Mouse (Mus musculus): ENCODE measurements at regions not wholly inside any gene's neighbourhood (a gene's known extent, or its start where the extent isn't known, plus 50 kb on each side); places are given as distances from the start of the nearest gene placed in this dataset.
"Not testable (repeated sequence)": the region's sequence is repeated elsewhere in the genome, so short reads cannot be mapped to it uniquely, and the experiment has no call there.

DNA sequence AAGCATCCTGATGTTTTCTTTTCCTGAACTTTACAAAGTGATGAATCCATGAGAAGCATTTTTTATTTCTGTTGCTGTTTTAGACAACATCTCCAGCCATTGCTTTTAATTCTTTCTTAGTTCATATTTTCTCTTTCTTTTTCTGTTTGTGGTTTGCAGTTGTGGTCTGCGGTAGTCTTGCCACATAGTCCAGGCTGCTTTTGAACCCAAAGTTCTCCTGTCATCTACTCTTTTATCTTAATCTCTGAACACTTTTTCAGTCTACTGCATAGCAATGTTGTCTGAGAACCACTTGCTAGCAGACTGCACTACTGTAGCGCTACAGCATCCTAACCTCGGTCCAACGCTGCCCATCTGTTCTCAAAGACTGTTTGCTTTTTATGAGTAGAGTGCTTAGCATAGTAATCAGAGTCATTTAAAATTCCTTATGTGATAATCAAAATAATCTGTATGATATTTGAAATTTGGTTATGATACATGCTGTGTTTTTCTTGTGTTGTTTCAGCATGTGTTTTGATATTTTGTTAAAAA lies 177.0 kb downstream of the Plppr4 start:
- no peak for ATAC-seq (ENCODE audit: insufficient number of reproducible peaks, insufficient read depth, low FRiP score, low read depth)
- no peaks in the 10 kb centered on the region for H3K36me3 ChIP-seq (ENCODE audit: control insufficient read depth, insufficient read depth, low read length)
- no peaks in the 10 kb centered on the region for H3K27me3 ChIP-seq (ENCODE audit: control insufficient read depth, insufficient read depth, low read length)
- H3K4me1 ChIP-seq (ENCODE audit: control insufficient read depth in 2 of 2, insufficient read depth in 2 of 2, low read length in 2 of 2): no peaks in the 10 kb centered on the region
- no peak overlapping the region for H3K27ac ChIP-seq (replicated peaks in 1 of 2; ENCODE audit: control insufficient read depth in 1 of 2, insufficient read depth in 1 of 2, low read depth in 2 of 2, low read length in 2 of 2)
- H3K4me2 ChIP-seq (ENCODE audit: low read length): no peak overlapping the region
- H3K9ac ChIP-seq (ENCODE audit: low read length): no peak overlapping the region
- H3K4me3 ChIP-seq (ENCODE audit: control insufficient read depth in 1 of 2, insufficient read depth in 1 of 2, low read depth in 1 of 2, low read length in 2 of 2): no peak overlapping the region
- H3K9me3 ChIP-seq (ENCODE audit: control insufficient read depth, low read length): 0 out of 2 replicates have a peak, but pooled peaks cover 3% of the 10 kb centered on the region
- WGBS: 96% methylated on average over 4 of the region's 4 CpGs

DNA sequence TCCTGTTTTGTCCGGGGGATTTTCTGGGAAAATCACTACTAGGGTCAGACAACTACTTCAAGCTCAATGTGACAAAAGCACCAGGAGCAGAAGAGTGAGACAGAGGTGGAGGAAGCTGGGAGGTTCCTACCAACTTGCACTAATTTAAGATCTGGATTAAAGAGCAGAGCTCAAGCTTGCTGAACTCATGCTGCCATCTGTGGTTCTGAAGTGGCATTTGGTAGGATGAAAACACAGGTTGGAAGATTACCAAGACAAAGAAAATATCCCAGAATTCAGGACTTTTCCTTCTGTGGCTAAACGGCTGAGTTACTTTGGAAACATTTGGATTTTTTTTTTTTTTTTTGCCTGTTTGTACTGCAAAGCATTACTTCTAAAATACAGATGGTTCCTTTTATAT lies 190.9 kb downstream of the Plppr4 start:
- WGBS: 75% methylated on average over 2 of the region's 2 CpGs

GRCm38 (mm10) chr3:117163046-117163445 lies 194.3 kb upstream of the Palmd start:
- 0 out of 4 replicates have a peak overlapping the region, but pooled peaks of 1 of the 2 experiments have one; percentile 14 for H3K27ac ChIP-seq (replicated peaks in 1 of 2; ENCODE audit: control insufficient read depth in 1 of 2, insufficient read depth in 1 of 2, low read depth in 2 of 2, low read length in 2 of 2)
- no peak for ATAC-seq (ENCODE audit: insufficient number of reproducible peaks, insufficient read depth, low FRiP score, low read depth)
- peaks cover 2 to 7% of the 10 kb centered on the region in 2 experiments; a peak in 1 of 4 replicates for H3K4me1 ChIP-seq (ENCODE audit: control insufficient read depth in 2 of 2, insufficient read depth in 2 of 2, low read length in 2 of 2)
- 4% methylated on average over 1 of the region's 1 CpGs for WGBS
- H3K9ac ChIP-seq (ENCODE audit: low read length): no peak overlapping the region
- H3K9me3 ChIP-seq (ENCODE audit: control insufficient read depth, low read length): no peaks in the 10 kb centered on the region
- H3K36me3 ChIP-seq (ENCODE audit: control insufficient read depth, insufficient read depth, low read length): no peaks in the 10 kb centered on the region
- no peak overlapping the region for H3K4me2 ChIP-seq (ENCODE audit: low read length)
- no peaks in the 10 kb centered on the region for H3K27me3 ChIP-seq (ENCODE audit: control insufficient read depth, insufficient read depth, low read length)
- H3K4me3 ChIP-seq (ENCODE audit: control insufficient read depth in 1 of 2, insufficient read depth in 1 of 2, low read depth in 1 of 2, low read length in 2 of 2): no peak overlapping the region

More for the DNA sequence above, 190.9 kb downstream of the Plppr4 start:
- Histone ChIP-seq H3K4me3 (ENCODE audit: control insufficient read depth in 1 of 2, insufficient read depth in 1 of 2, low read depth in 1 of 2, low read length in 2 of 2) (no peak overlapping the region), H3K27me3 (ENCODE audit: control insufficient read depth, insufficient read depth, low read length) (no peaks in the 10 kb centered on the region), H3K9me3 (ENCODE audit: control insufficient read depth, low read length) (peaks cover 2% of the 10 kb centered on the region; the same call in 1 of the 2 replicates), H3K27ac (replicated peaks in 1 of 2; ENCODE audit: control insufficient read depth in 1 of 2, insufficient read depth in 1 of 2, low read depth in 2 of 2, low read length in 2 of 2) (no peak overlapping the region), H3K4me2 (ENCODE audit: low read length) (no peak overlapping the region), H3K9ac (ENCODE audit: low read length) (no peak overlapping the region), H3K4me1 (ENCODE audit: control insufficient read depth in 2 of 2, insufficient read depth in 2 of 2, low read length in 2 of 2) (no peaks in the 10 kb centered on the region), H3K36me3 (ENCODE audit: control insufficient read depth, insufficient read depth, low read length) (no peaks in the 10 kb centered on the region)
- ATAC-seq (ENCODE audit: insufficient number of reproducible peaks, insufficient read depth, low FRiP score, low read depth): no peak

- H3K36me3 ChIP-seq (ENCODE audit: control insufficient read depth, insufficient read depth, low read length); ATAC-seq (ENCODE audit: insufficient number of reproducible peaks, insufficient read depth, low FRiP score, low read depth): not testable (repeated sequence)
- 93% methylated on average over 3 of the region's 3 CpGs for WGBS
Measured at GRCm38 (mm10) chr3:117160689-117161088, 191.9 kb upstream of the Palmd start.

GRCm38 (mm10) chr3:117155274-117155673 lies 186.5 kb upstream of the Palmd start:
- H3K9me3 ChIP-seq (ENCODE audit: control insufficient read depth, low read length): no peaks in the 10 kb centered on the region
- WGBS: 80% methylated on average over 6 of the region's 6 CpGs
- no peaks in the 10 kb centered on the region for H3K36me3 ChIP-seq (ENCODE audit: control insufficient read depth, insufficient read depth, low read length)
- no peak for ATAC-seq (ENCODE audit: insufficient number of reproducible peaks, insufficient read depth, low FRiP score, low read depth)
- H3K27ac ChIP-seq (replicated peaks in 1 of 2; ENCODE audit: control insufficient read depth in 1 of 2, insufficient read depth in 1 of 2, low read depth in 2 of 2, low read length in 2 of 2): no peak overlapping the region
- no peak overlapping the region for H3K9ac ChIP-seq (ENCODE audit: low read length)
- no peaks in the 10 kb centered on the region for H3K27me3 ChIP-seq (ENCODE audit: control insufficient read depth, insufficient read depth, low read length)
- peaks cover 0 to 4% of the 10 kb centered on the region in 2 experiments; a peak in 3 of 4 replicates for H3K4me1 ChIP-seq (ENCODE audit: control insufficient read depth in 2 of 2, insufficient read depth in 2 of 2, low read length in 2 of 2)
- no peak overlapping the region for H3K4me2 ChIP-seq (ENCODE audit: low read length)
- no peak overlapping the region for H3K4me3 ChIP-seq (ENCODE audit: control insufficient read depth in 1 of 2, insufficient read depth in 1 of 2, low read depth in 1 of 2, low read length in 2 of 2)

More at GRCm38 (mm10) chr3:117160689-117161088, 191.9 kb upstream of the Palmd start:
- not testable (repeated sequence) for H3K27ac ChIP-seq (replicated peaks in 1 of 2; ENCODE audit: control insufficient read depth in 1 of 2, insufficient read depth in 1 of 2, low read depth in 2 of 2, low read length in 2 of 2); H3K9ac ChIP-seq (ENCODE audit: low read length); H3K4me2 ChIP-seq (ENCODE audit: low read length); H3K4me1 ChIP-seq (ENCODE audit: control insufficient read depth in 2 of 2, insufficient read depth in 2 of 2, low read length in 2 of 2); H3K4me3 ChIP-seq (ENCODE audit: control insufficient read depth in 1 of 2, insufficient read depth in 1 of 2, low read depth in 1 of 2, low read length in 2 of 2); H3K9me3 ChIP-seq (ENCODE audit: control insufficient read depth, low read length); H3K27me3 ChIP-seq (ENCODE audit: control insufficient read depth, insufficient read depth, low read length)

GRCm38 (mm10) chr3:117153011-117153473 lies 184.3 kb upstream of the Palmd start:
- Histone ChIP-seq H3K27ac (replicated peaks in 1 of 2; ENCODE audit: control insufficient read depth in 1 of 2, insufficient read depth in 1 of 2, low read depth in 2 of 2, low read length in 2 of 2) (no peak overlapping the region), H3K36me3 (ENCODE audit: control insufficient read depth, insufficient read depth, low read length) (no peaks in the 10 kb centered on the region), H3K9me3 (ENCODE audit: control insufficient read depth, low read length) (no peaks in the 10 kb centered on the region), H3K4me1 (ENCODE audit: control insufficient read depth in 2 of 2, insufficient read depth in 2 of 2, low read length in 2 of 2) (peaks cover 0 to 4% of the 10 kb centered on the region in 2 experiments; a peak in 3 of 4 replicates), H3K4me3 (ENCODE audit: control insufficient read depth in 1 of 2, insufficient read depth in 1 of 2, low read depth in 1 of 2, low read length in 2 of 2) (no peak overlapping the region), H3K4me2 (ENCODE audit: low read length) (no peak overlapping the region), H3K27me3 (ENCODE audit: control insufficient read depth, insufficient read depth, low read length) (no peaks in the 10 kb centered on the region), H3K9ac (ENCODE audit: low read length) (no peak overlapping the region)
- ATAC-seq (ENCODE audit: insufficient number of reproducible peaks, insufficient read depth, low FRiP score, low read depth): no peak
- WGBS: 59% methylated on average over 2 of the region's 2 CpGs

DNA sequence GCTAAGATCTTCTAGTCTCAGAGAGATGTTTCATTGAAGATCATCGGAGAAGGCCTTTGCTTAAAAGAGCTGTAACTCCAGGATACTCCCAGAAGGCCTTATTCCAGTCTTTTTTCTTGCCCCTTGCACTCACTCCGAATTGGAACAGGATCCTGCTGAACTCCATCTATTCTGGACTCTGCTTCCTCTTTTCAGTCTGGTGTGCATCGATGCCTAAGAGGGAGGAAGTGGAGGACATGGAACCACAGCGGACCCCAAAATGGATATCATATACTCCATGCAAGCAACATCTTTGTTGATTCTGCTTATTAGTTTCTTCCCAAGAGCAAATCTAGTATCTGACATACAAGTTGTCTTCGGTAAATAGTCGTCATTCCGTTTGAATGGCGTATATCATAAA lies 183.6 kb upstream of the Palmd start:
- H3K9ac ChIP-seq (ENCODE audit: low read length): no peak overlapping the region
- H3K4me1 ChIP-seq (ENCODE audit: control insufficient read depth in 2 of 2, insufficient read depth in 2 of 2, low read length in 2 of 2): peaks cover 0 to 4% of the 10 kb centered on the region in 2 experiments; a peak in 3 of 4 replicates
- ATAC-seq (ENCODE audit: insufficient number of reproducible peaks, insufficient read depth, low FRiP score, low read depth): no peak
- no peak overlapping the region for H3K4me2 ChIP-seq (ENCODE audit: low read length)
- WGBS: 76% methylated on average over 8 of the region's 8 CpGs
- no peaks in the 10 kb centered on the region for H3K36me3 ChIP-seq (ENCODE audit: control insufficient read depth, insufficient read depth, low read length)
- H3K4me3 ChIP-seq (ENCODE audit: control insufficient read depth in 1 of 2, insufficient read depth in 1 of 2, low read depth in 1 of 2, low read length in 2 of 2): no peak overlapping the region
- H3K9me3 ChIP-seq (ENCODE audit: control insufficient read depth, low read length): 0 out of 2 replicates have a peak, but pooled peaks cover 2% of the 10 kb centered on the region
- H3K27ac ChIP-seq (replicated peaks in 1 of 2; ENCODE audit: control insufficient read depth in 1 of 2, insufficient read depth in 1 of 2, low read depth in 2 of 2, low read length in 2 of 2): no peak overlapping the region
- no peaks in the 10 kb centered on the region for H3K27me3 ChIP-seq (ENCODE audit: control insufficient read depth, insufficient read depth, low read length)

GRCm38 (mm10) chr3:117147414-117147813 lies 178.6 kb upstream of the Palmd start:
- H3K4me3 ChIP-seq (ENCODE audit: control insufficient read depth in 1 of 2, insufficient read depth in 1 of 2, low read depth in 1 of 2, low read length in 2 of 2): no peak overlapping the region
- no peak overlapping the region for H3K4me2 ChIP-seq (ENCODE audit: low read length)
- no peaks in the 10 kb centered on the region; a peak in 1 of 4 replicates for H3K4me1 ChIP-seq (ENCODE audit: control insufficient read depth in 2 of 2, insufficient read depth in 2 of 2, low read length in 2 of 2)
- H3K9ac ChIP-seq (ENCODE audit: low read length): no peak overlapping the region
- 91% methylated on average over 2 of the region's 2 CpGs for WGBS
- no peak for ATAC-seq (ENCODE audit: insufficient number of reproducible peaks, insufficient read depth, low FRiP score, low read depth)
- H3K27me3 ChIP-seq (ENCODE audit: control insufficient read depth, insufficient read depth, low read length): no peaks in the 10 kb centered on the region
- 0 out of 2 replicates have a peak, but pooled peaks cover 2% of the 10 kb centered on the region for H3K9me3 ChIP-seq (ENCODE audit: control insufficient read depth, low read length)
- no peaks in the 10 kb centered on the region for H3K36me3 ChIP-seq (ENCODE audit: control insufficient read depth, insufficient read depth, low read length)
- no peak overlapping the region for H3K27ac ChIP-seq (replicated peaks in 1 of 2; ENCODE audit: control insufficient read depth in 1 of 2, insufficient read depth in 1 of 2, low read depth in 2 of 2, low read length in 2 of 2)

Measured in heart, embryonic 14.5 days (tissue).